Mouse (Mus musculus): Measurements from ENCODE around the gene Serac1.

DNA sequence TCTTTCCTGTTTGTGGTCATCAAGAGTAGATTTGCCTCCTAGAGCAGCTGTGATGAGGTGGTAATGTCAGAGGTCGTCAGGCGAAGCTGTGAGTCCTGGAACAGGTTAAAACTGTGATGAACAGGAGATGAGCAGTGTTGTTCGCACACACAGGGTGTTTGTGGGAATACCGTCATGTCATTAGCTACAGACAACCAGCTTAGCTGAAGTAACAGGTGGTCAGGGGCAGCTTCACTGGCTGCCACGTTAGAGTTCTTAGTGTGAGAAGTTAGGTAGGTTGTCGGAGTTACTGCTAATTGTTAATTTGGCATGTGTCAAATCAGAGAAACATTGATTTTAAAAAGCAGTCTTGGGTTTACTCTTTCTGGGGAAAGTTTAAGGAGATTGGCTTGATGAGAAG, 34.1 kb upstream of the Serac1 start:
- TF ChIP-seq POLR2A (IDR thresholded peaks at IDR 0.05; ENCODE audit: borderline replicate concordance, control insufficient read depth, low read depth, low read length) (no peak), CTCF (IDR thresholded peaks at IDR 0.05; ENCODE audit: control insufficient read depth, insufficient read depth, low read length) (no peak)
